Mouse (Mus musculus) limb, embryonic 14.5 days (tissue): ENCODE results near the gene Rpl29. TPM values are rescaled to one million over a fixed set of nuclear protein-coding genes. Genes with fewer than 3 reads are reported as not detected.

Experiments used
- ATAC-seq: fragments of 200-750 bp; cut with Nextera tagmentation; 2 replicates; pipeline ENCODE4 v1.8.0; 2017; ENCODE audit warnings: low read depth, moderate number of reproducible peaks, moderate TSS enrichment; ENCODE audit not compliant: low FRiP score
- DNase-seq: peaks from one replicate; pipeline ENCODE4 v3.0.0-alpha.2; 2015; ENCODE audit warnings: low spot score
- H3K27ac ChIP-seq: fragments of 300-500 bp; sonication (generic); replicated peaks from 2 replicates; pipeline ENCODE4 v1.5.1; 2014; ENCODE audit warnings: low read depth, mild to moderate bottlenecking, low read length, moderate library complexity, mixed read lengths
- H3K27me3 ChIP-seq: fragments of 300-500 bp; sonication (generic); 2 replicates; pipeline ENCODE4 v1.6.1; 2014; ENCODE audit warnings: low read length, mixed read lengths; ENCODE audit not compliant: control insufficient read depth, insufficient read depth
- H3K36me3 ChIP-seq: fragments of 300-500 bp; sonication (generic); 2 replicates; pipeline ENCODE4 v1.6.1; 2014; ENCODE audit warnings: mild to moderate bottlenecking, low read length, moderate library complexity, mixed read lengths; ENCODE audit not compliant: control insufficient read depth, insufficient read depth
- H3K4me1 ChIP-seq: fragments of 300-500 bp; sonication (generic); 2 replicates; pipeline ENCODE4 v1.6.1; 2014; ENCODE audit warnings: antibody characterized with exemption, low read length, mixed read lengths; ENCODE audit not compliant: control insufficient read depth, insufficient read depth
- H3K4me2 ChIP-seq: fragments of 300-500 bp; sonication (generic); replicated peaks from 2 replicates; pipeline ENCODE4 v1.6.1; 2014; ENCODE audit warnings: low read depth, mild to moderate bottlenecking, low read length, moderate library complexity; ENCODE audit not compliant: severe bottlenecking
- H3K4me3 ChIP-seq: fragments of 300-500 bp; sonication (generic); replicated peaks from 2 replicates; pipeline ENCODE4 v1.5.1; 2014; ENCODE audit warnings: low read length
- H3K9ac ChIP-seq: fragments of 300-500 bp; sonication (generic); 2 replicates; pipeline ENCODE4 v1.6.1; 2014; ENCODE audit warnings: mild to moderate bottlenecking, low read depth, low read length, moderate library complexity; ENCODE audit not compliant: severe bottlenecking
- H3K9me3 ChIP-seq: fragments of 300-500 bp; sonication (generic); 2 replicates; pipeline ENCODE4 v1.6.1; 2016; ENCODE audit warnings: low read length; ENCODE audit not compliant: control insufficient read depth
- POLR2A ChIP-seq: fragments of 200-500 bp; IDR thresholded peaks from 2 replicates; pipeline ENCODE4 v1.8.0; 2012; ENCODE audit warnings: inconsistent platforms, mild to moderate bottlenecking, moderate library complexity, borderline replicate concordance; ENCODE audit not compliant: insufficient read depth, insufficient read length; ENCODE audit errors: extremely low read depth
- WGBS: fragments of 180-500 bp; shearing (Covaris S2); extraction: QIAGEN DNeasy Blood & Tissue Kit; methylation state at CpG from one replicate; pipeline ENCODE4 v1.1.7; 2014; 5-methylcytosine and 5-hydroxymethylcytosine counted together
- polyA plus RNA-seq, 2 experiments: library from polyadenylated mRNA; depleted of rRNA in 1 of 2; stranded (reverse) in 1 of 2; unstranded in 1 of 2; fragments of >200 nt; fragmentation: Nextera tagmentation in 1 of 2; extraction: Ambion mirVana in 1 of 2; gene quantifications; 2 replicates each; pipeline versions ENCODE4 v1.2.1 to v1.2.3; 2012 to 2014

Gene Rpl29
- polyA plus RNA-seq, 2 experiments, result 1,047 to 1,180 TPM

DNA sequence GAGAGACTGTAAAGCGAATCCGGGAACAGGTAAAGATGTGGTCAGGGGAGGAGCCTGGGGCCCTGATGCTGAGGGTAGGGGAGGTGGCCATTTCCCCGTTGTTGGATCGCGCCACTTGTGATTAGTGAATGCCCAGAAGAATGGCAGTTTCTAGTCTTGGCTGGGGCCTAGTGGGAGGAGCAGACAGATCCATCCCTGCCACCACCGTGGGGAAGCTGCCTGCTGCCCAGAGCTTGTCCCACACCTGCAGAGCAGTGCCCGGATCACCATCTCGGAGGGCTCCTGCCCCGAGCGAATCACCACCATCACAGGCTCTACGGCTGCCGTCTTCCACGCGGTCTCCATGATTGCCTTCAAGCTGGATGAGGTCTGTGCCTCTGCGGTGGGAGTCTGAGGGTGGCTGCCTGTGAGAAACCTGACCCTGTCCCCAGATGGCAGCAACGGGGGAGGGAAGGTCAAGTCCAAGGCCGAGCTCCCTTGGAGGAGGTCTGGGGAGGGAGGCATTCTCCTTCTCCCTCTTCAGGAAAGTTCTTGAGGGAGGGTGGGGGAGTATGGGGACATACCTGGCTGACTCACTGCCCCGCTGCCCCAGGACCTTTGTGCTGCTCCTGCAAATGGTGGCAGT lies 31.3 kb downstream of the Rpl29 start:
- H3K4me1 ChIP-seq, result peaks cover 24% of the 10 kb centered on the region
- H3K4me2 ChIP-seq, result no peak overlapping the region
- H3K27me3 ChIP-seq, result no peaks in the 10 kb centered on the region
- no peak for ATAC-seq
- no peak overlapping the region for H3K9ac ChIP-seq
- no peaks in the 10 kb centered on the region for H3K9me3 ChIP-seq
- no peak overlapping the region for H3K4me3 ChIP-seq
- H3K27ac ChIP-seq, result no peak overlapping the region
- 70% methylated on average over 18 of the region's 18 CpGs for WGBS
- peaks cover 41% of the 10 kb centered on the region for H3K36me3 ChIP-seq
- TF ChIP-seq POLR2A, result no peak
- DNase-seq, result no peak

GRCm38 (mm10) chr9:106461026-106461415 lies 31.8 kb downstream of the Rpl29 start:
- Histone ChIP-seq H3K4me1 (peaks cover 19% of the 10 kb centered on the region), H3K4me3 (no peak overlapping the region), H3K27ac (no peak overlapping the region), H3K9me3 (no peaks in the 10 kb centered on the region), H3K36me3 (peaks cover 41% of the 10 kb centered on the region), H3K27me3 (no peaks in the 10 kb centered on the region), H3K4me2 (no peak overlapping the region), H3K9ac (no peak overlapping the region)
- DNase-seq (no peak), ATAC-seq (no peak)
- 89% methylated on average over 8 of the region's 9 CpGs for WGBS
- no peak for TF ChIP-seq POLR2A

DNA sequence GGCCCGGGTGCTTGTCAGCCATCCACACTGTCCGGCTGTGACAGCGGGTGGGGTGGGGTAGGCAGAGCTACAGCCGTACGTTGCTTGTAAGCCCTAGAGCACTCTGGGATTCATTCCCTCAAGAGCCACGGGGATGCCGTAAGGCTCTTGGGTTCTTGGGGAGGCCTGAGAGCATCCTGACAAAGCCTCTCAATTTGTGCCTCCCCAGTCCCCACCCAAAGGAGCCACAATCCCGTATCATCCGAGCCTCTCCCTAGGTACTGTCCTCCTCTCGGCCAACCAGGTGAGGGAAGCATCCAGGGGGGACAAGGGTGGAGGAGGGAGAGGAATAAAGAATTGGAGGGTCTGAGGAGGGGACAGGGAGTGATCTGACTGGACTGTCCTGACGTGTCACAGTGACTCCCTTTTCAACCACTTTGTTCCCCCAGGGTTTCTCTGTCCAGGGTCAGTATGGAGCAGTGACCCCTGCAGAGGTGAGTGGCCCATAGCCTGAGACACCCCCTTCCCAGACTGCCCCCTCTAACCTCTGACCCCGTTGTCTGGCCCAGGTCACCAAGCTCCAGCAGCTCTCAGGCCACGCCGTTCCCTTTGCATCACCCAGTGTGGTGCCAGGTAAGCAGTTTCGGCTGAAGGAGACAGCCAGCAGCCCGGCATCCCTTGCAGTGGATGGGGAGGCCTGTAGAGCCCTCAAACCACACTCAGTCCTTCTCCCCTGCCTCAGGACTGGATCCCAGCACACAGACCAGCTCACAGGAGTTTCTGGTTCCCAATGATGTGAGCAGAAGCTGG lies 32.6 kb downstream of the Rpl29 start:
- no peak for ATAC-seq
- H3K4me1 ChIP-seq, result peaks cover 11% of the 10 kb centered on the region
- H3K4me2 ChIP-seq, result no peak overlapping the region
- H3K9me3 ChIP-seq, result no peaks in the 10 kb centered on the region
- TF ChIP-seq POLR2A, result no peak
- no peaks in the 10 kb centered on the region for H3K27me3 ChIP-seq
- H3K27ac ChIP-seq, result no peak overlapping the region
- peaks cover 41% of the 10 kb centered on the region for H3K36me3 ChIP-seq
- H3K4me3 ChIP-seq, result no peak overlapping the region
- 84% methylated on average over 16 of the region's 16 CpGs for WGBS
- H3K9ac ChIP-seq, result no peak overlapping the region
- DNase-seq, result no peak

DNA sequence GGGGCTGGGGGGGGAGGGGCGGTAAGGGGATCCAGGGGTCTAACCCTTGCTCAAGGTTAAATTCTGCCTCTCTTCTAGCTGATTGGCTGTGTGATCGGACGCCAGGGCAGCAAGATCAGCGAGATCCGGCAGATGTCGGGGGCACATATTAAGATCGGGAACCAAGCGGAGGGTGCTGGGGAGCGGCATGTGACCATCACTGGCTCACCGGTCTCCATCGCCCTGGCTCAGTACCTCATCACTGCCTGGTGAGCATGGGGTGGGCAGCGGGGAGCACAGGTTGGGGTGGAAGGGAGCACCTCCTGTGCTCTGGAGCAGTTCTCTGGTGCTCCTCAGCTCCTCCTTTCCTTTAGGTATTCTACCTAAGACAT lies 33.2 kb downstream of the Rpl29 start:
- Histone ChIP-seq H3K27me3 (no peaks in the 10 kb centered on the region), H3K4me2 (no peak overlapping the region), H3K9me3 (no peaks in the 10 kb centered on the region), H3K27ac (no peak overlapping the region), H3K4me3 (no peak overlapping the region), H3K4me1 (peaks cover 5% of the 10 kb centered on the region), H3K36me3 (peaks cover 41% of the 10 kb centered on the region), H3K9ac (no peak overlapping the region)
- 95% methylated on average over 12 of the region's 12 CpGs for WGBS
- no peak for ATAC-seq
- no peak for DNase-seq
- TF ChIP-seq POLR2A, result no peak

DNA sequence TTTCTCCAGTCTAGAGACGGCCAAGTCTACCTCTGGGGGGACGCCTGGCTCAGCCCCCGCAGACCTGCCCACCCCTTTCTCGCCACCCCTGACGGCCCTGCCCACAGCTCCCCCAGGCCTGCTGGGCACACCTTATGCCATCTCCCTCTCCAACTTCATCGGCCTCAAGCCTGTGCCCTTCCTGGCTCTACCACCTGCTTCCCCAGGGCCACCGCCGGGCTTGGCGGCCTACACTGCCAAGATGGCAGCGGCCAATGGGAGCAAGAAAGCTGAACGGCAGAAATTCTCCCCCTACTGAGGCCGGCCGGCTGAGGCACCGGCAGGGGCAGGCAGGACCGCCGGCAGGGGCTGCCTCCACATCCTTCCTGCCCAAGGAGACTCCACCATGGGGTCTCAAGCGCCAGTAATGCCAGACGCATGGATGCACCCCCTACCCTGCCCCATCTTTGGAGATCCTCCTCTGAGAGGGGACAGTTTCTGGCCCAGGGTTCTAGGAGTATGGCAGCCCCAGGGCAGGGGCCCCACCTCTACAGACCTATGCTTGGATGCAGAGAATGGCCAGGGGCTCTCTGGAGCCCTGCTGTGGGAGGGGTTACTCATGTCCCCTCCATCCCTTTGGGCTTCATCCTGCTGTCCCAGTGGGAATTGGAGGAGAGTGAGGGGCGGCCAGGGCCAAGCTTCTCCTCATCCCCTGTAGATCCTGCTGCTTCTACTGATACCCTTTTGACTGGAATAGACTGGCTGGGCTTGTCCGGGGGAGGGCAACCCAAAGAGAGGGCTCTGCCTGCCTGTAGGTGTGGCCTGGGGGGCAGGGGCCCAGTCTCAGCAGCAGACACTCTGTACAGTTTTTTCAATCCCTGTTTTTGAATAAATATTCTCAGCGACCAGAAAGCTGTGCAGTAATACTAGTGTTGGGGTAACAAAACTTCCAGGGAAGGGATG lies 34.1 kb downstream of the Rpl29 start:
- DNase-seq (no peak), ATAC-seq (no peak)
- Histone ChIP-seq H3K9ac (no peak overlapping the region), H3K4me2 (no peak overlapping the region), H3K27ac (no peak overlapping the region), H3K4me3 (no peak overlapping the region), H3K4me1 (peaks cover 5% of the 10 kb centered on the region), H3K9me3 (no peaks in the 10 kb centered on the region), H3K27me3 (no peaks in the 10 kb centered on the region), H3K36me3 (peaks cover 41% of the 10 kb centered on the region)
- 86% methylated on average over 21 of the region's 21 CpGs for WGBS
- no peak for TF ChIP-seq POLR2A
